Mouse (Mus musculus) megakaryocyte, embryonic 14.5 days (primary cell): ENCODE results near the gene Fam184b. TPM values are rescaled to one million over a fixed set of nuclear protein-coding genes. Genes with fewer than 3 reads are reported as not detected.

Experiments used
- H3K27me3 ChIP-seq: replicated peaks from 2 replicates; pipeline ENCODE3; 2012; ENCODE audit warnings: inconsistent platforms
- H3K36me3 ChIP-seq: replicated peaks from 2 replicates; pipeline ENCODE3; 2012; ENCODE audit warnings: low read length, inconsistent platforms, mixed read lengths
- H3K4me1 ChIP-seq: 2 replicates; pipeline ENCODE4 v1.6.1; 2012; ENCODE audit warnings: inconsistent platforms
- H3K4me3 ChIP-seq: replicated peaks from 2 replicates; pipeline ENCODE3; 2012; ENCODE audit warnings: moderate library complexity, mild to moderate bottlenecking, inconsistent platforms
- H3K9me3 ChIP-seq: 2 replicates; pipeline ENCODE4 v1.6.1; 2012; ENCODE audit warnings: inconsistent platforms
- FLI1 ChIP-seq: IDR thresholded peaks from 2 replicates; pipeline ENCODE4 v1.6.1; 2012; ENCODE audit warnings: low read length, inconsistent platforms, mixed read lengths
- GATA1 ChIP-seq: IDR thresholded peaks from 3 replicates; pipeline ENCODE4 v1.6.1; 2012; ENCODE audit warnings: mixed read lengths, low read length, inconsistent platforms, borderline replicate concordance
- polyA plus RNA-seq: library from polyadenylated mRNA; stranded (reverse); fragments of >175 nt; gene quantifications from 2 replicates; pipeline ENCODE4 v1.2.3, GENCODE M21; 2012; ENCODE audit warnings: low replicate concordance; ENCODE audit not compliant: insufficient read depth

The Fam184b gene
- polyA plus RNA-seq, 1 experiment, result 0.12 TPM

GRCm38 (mm10) chr5:45519960-45520808 lies 119.2 kb downstream of the Fam184b start, which contains the start of gene Med28:
Med28 (plus strand) TSS chr5:45520229.
- Histone ChIP-seq H3K4me3 (peak within 1 kb of the TSS; percentile 99), H3K4me1 (peaks cover 27% of the 10 kb centered on the region), H3K9me3 (no peaks in the 10 kb centered on the region), H3K27me3 (no peaks in the 10 kb centered on the region), H3K36me3 (peaks cover 45% of the 10 kb centered on the region)
- no peak for TF ChIP-seq GATA1
- no peak for TF ChIP-seq FLI1

GRCm38 (mm10) chr5:45515151-45515743 lies 124.2 kb downstream of the Fam184b start:
- peaks cover 9% of the 10 kb centered on the region for H3K4me1 ChIP-seq
- no peaks in the 10 kb centered on the region for H3K27me3 ChIP-seq
- H3K4me3 ChIP-seq, result no peak overlapping the region
- TF ChIP-seq GATA1, result no peak
- no peak for TF ChIP-seq FLI1
- peaks cover 64% of the 10 kb centered on the region for H3K36me3 ChIP-seq
- no peaks in the 10 kb centered on the region for H3K9me3 ChIP-seq

GRCm38 (mm10) chr5:45514599-45514998 lies 124.8 kb downstream of the Fam184b start:
- no peaks in the 10 kb centered on the region for H3K9me3 ChIP-seq
- H3K36me3 ChIP-seq, result peaks cover 71% of the 10 kb centered on the region
- peaks cover 6% of the 10 kb centered on the region for H3K4me1 ChIP-seq
- H3K27me3 ChIP-seq, result no peaks in the 10 kb centered on the region
- TF ChIP-seq GATA1, result no peak
- no peak overlapping the region for H3K4me3 ChIP-seq

GRCm38 (mm10) chr5:45513511-45513910 lies 125.9 kb downstream of the Fam184b start:
- no peak for TF ChIP-seq FLI1
- H3K36me3 ChIP-seq, result peaks cover 79% of the 10 kb centered on the region
- no peaks in the 10 kb centered on the region for H3K4me1 ChIP-seq
- H3K27me3 ChIP-seq, result no peaks in the 10 kb centered on the region
- no peaks in the 10 kb centered on the region for H3K9me3 ChIP-seq
- H3K4me3 ChIP-seq, result no peak overlapping the region

GRCm38 (mm10) chr5:45512908-45513307 lies 126.5 kb downstream of the Fam184b start:
- Histone ChIP-seq H3K27me3 (no peaks in the 10 kb centered on the region), H3K36me3 (peaks cover 84% of the 10 kb centered on the region), H3K4me1 (no peaks in the 10 kb centered on the region), H3K9me3 (no peaks in the 10 kb centered on the region), H3K4me3 (no peak overlapping the region)
- TF ChIP-seq GATA1 (no peak), FLI1 (no peak)

DNA sequence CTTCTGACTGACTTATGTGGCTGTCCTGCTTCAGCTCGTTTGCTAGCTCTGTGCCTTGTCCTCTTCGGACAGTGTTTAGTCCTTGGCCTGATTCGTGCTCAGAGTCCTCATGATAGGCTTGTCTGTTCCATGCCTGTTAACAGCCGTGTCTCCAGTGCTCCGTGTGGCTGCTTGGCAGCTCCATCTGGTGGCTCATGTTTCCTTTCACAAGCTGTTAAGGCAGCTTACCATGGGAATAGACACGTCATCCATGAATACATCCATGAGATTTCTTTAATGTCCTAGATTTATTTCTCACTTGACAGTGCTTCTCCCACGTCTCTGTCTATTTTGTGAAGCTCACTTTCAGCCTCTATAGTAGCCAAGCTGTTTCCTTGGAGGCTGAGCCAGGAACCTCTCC lies 129.3 kb downstream of the Fam184b start:
- H3K4me3 ChIP-seq, result no peak overlapping the region
- peaks cover 95% of the 10 kb centered on the region for H3K36me3 ChIP-seq
- no peaks in the 10 kb centered on the region for H3K4me1 ChIP-seq
- H3K9me3 ChIP-seq, result no peaks in the 10 kb centered on the region
- no peaks in the 10 kb centered on the region for H3K27me3 ChIP-seq
- no peak for TF ChIP-seq GATA1
- TF ChIP-seq FLI1, result no peak

DNA sequence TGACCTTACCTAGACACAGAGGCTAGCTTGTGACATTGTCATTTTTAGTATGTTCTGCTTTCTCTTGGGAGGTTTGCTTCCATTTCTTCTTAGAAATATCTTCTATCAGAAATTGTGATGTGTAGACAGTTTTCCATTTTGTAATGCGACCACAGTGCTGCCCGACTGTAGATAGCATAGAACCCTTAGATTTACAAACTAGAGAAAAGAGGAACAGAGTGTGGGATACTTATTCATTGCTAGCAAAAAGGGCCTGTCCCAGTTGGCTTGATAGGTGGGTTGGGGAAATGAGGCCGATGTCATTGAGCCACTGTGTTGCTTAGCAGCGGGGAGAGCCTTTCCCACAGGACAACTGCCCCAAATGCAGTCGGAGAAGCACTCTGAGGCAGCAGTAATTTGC lies 141.8 kb downstream of the Fam184b start:
- Histone ChIP-seq H3K4me1 (peaks cover 43% of the 10 kb centered on the region), H3K36me3 (peaks cover 73% of the 10 kb centered on the region)

GRCm38 (mm10) chr5:45496930-45497550 lies 142.4 kb downstream of the Fam184b start:
- TF ChIP-seq GATA1 (no peak), FLI1 (no peak)
- H3K4me1 ChIP-seq, result peaks cover 47% of the 10 kb centered on the region
- no peak overlapping the region for H3K4me3 ChIP-seq
- H3K36me3 ChIP-seq, result peaks cover 68% of the 10 kb centered on the region
- H3K9me3 ChIP-seq, result no peaks in the 10 kb centered on the region
- H3K27me3 ChIP-seq, result no peaks in the 10 kb centered on the region

More for the DNA sequence above, 141.8 kb downstream of the Fam184b start:
- Histone ChIP-seq H3K4me3 (no peak overlapping the region), H3K9me3 (no peaks in the 10 kb centered on the region), H3K27me3 (no peaks in the 10 kb centered on the region)
- TF ChIP-seq FLI1, result no peak

GRCm38 (mm10) chr5:45496479-45496878 lies 142.9 kb downstream of the Fam184b start:
- Histone ChIP-seq H3K4me3 (no peak overlapping the region), H3K27me3 (no peaks in the 10 kb centered on the region), H3K9me3 (no peaks in the 10 kb centered on the region), H3K4me1 (peaks cover 51% of the 10 kb centered on the region), H3K36me3 (peaks cover 62% of the 10 kb centered on the region)
- TF ChIP-seq GATA1 (no peak), FLI1 (no peak)

DNA sequence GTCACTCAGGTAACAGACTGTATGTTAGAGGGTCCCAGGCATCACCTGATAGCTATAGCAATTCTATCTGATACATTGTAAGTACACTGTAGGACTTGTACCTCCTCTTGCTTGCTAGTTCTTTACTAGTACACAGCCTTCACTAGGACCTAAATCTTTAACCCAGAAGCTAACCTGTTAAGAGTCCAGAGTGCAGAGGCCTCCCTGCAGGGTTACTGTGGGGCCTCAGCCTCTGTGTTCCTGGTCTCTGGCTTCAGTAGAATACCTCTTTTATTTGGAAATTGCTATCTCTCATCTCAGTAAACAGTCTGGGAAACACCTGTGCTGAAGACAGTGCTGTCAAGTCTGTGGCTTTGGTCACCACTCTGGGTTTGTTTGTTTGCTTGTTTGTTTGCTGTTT lies 143.4 kb downstream of the Fam184b start:
- no peak overlapping the region for H3K4me3 ChIP-seq
- no peaks in the 10 kb centered on the region for H3K9me3 ChIP-seq
- H3K36me3 ChIP-seq, result peaks cover 58% of the 10 kb centered on the region
- peaks cover 54% of the 10 kb centered on the region for H3K4me1 ChIP-seq
- TF ChIP-seq FLI1 (no peak), GATA1 (no peak)
- no peaks in the 10 kb centered on the region for H3K27me3 ChIP-seq
